Mouse (Mus musculus) heart, embryonic 11.5 days (tissue): ENCODE data around the gene P3h4. TPM values are rescaled to one million over a fixed set of nuclear protein-coding genes. Genes with fewer than 3 reads are reported as not detected.

Experiments
- ATAC-seq: fragments of 200-750 bp; cut with Nextera tagmentation; replicated peaks from 2 replicates; pipeline ENCODE4 v1.8.0; 2017; ENCODE audit warnings: moderate library complexity; ENCODE audit not compliant: insufficient number of reproducible peaks, low FRiP score, low TSS enrichment
- H3K27ac ChIP-seq: fragments of 300-500 bp; sonication (generic); 2 replicates; pipeline ENCODE4 v1.5.1; 2014; ENCODE audit warnings: mild to moderate bottlenecking, low read depth, low read length
- H3K27me3 ChIP-seq: fragments of 300-500 bp; sonication (generic); 2 replicates; pipeline ENCODE4 v1.6.1; 2014; ENCODE audit warnings: mild to moderate bottlenecking, low read length, mixed read lengths; ENCODE audit not compliant: control insufficient read depth, insufficient read depth
- H3K36me3 ChIP-seq: fragments of 300-500 bp; sonication (generic); 2 replicates; pipeline ENCODE4 v1.6.1; 2014; ENCODE audit warnings: mild to moderate bottlenecking, low read length, moderate library complexity, mixed read lengths; ENCODE audit not compliant: control insufficient read depth, insufficient read depth
- H3K4me1 ChIP-seq: fragments of 300-500 bp; sonication (generic); 2 replicates; pipeline ENCODE4 v1.6.1; 2014; ENCODE audit warnings: low read length; ENCODE audit not compliant: control insufficient read depth, insufficient read depth
- H3K4me2 ChIP-seq: fragments of 300-500 bp; sonication (generic); 2 replicates; pipeline ENCODE4 v1.6.1; 2014; ENCODE audit warnings: mild to moderate bottlenecking, moderate library complexity
- H3K4me3 ChIP-seq: fragments of 300-500 bp; sonication (generic); 2 replicates; pipeline ENCODE4 v1.5.1; 2014; ENCODE audit warnings: low read depth, low read length
- H3K9ac ChIP-seq: fragments of 300-500 bp; sonication (generic); 2 replicates; pipeline ENCODE4 v1.6.1; 2014; ENCODE audit warnings: mild to moderate bottlenecking, low read depth, low read length, moderate library complexity
- H3K9me3 ChIP-seq: fragments of 300-500 bp; sonication (generic); replicated peaks from 2 replicates; pipeline ENCODE4 v1.6.1; 2016; ENCODE audit warnings: low read length; ENCODE audit not compliant: control insufficient read depth
- WGBS: fragments of 180-500 bp; shearing (Covaris S2); extraction: QIAGEN DNeasy Blood & Tissue Kit; methylation state at CpG from one replicate; pipeline ENCODE4 v1.1.7; 2014; ENCODE audit not compliant: insufficient replicate concordance; 5-methylcytosine and 5-hydroxymethylcytosine counted together
- polyA plus RNA-seq: library from polyadenylated mRNA; unstranded; fragments of >200 nt; fragmentation: Nextera tagmentation; extraction: Ambion mirVana; gene quantifications from 2 replicates; pipeline ENCODE4 v1.2.1, GENCODE M21; 2014

The P3h4 gene
- 67.2 and 70.6 TPM in 2 replicates for polyA plus RNA-seq

- Histone ChIP-seq H3K27me3 (no peaks in the 10 kb centered on the region), H3K4me1 (peaks cover 37% of the 10 kb centered on the region), H3K4me3 (peak within 1 kb of the TSS; percentile 82), H3K36me3 (peaks cover 9% of the 10 kb centered on the region), H3K9me3 (no peaks in the 10 kb centered on the region), H3K9ac (peak within 1 kb of the TSS; percentile 90), H3K4me2 (peak within 1 kb of the TSS; percentile 94), H3K27ac (peak within 1 kb of the TSS; percentile 95)
- ATAC-seq: peak; percentile 87
- under 1% methylated on average over 84 of the region's 93 CpGs for WGBS
Observed at GRCm38 (mm10) chr11:100414021-100414913, at the start of gene P3h4. P3h4 (minus strand) TSS chr11:100414836.

- H3K9ac ChIP-seq: no peak overlapping the region
- 89% methylated on average over 10 of the region's 10 CpGs for WGBS
Observed at GRCm38 (mm10) chr11:100462699-100463098, 48.1 kb upstream of the P3h4 start.

GRCm38 (mm10) chr11:100457711-100458110 is 43.1 kb upstream of the P3h4 start:
- no peaks in the 10 kb centered on the region for H3K4me1 ChIP-seq
- H3K9ac ChIP-seq: no peak overlapping the region
- H3K4me3 ChIP-seq: no peak overlapping the region
- ATAC-seq: no peak
- peaks cover 5% of the 10 kb centered on the region for H3K36me3 ChIP-seq
- H3K9me3 ChIP-seq: no peaks in the 10 kb centered on the region
- no peaks in the 10 kb centered on the region for H3K27me3 ChIP-seq
- H3K27ac ChIP-seq: no peak overlapping the region
- WGBS: 85% methylated on average over 5 of the region's 5 CpGs
- H3K4me2 ChIP-seq: no peak overlapping the region

More at GRCm38 (mm10) chr11:100462699-100463098, 48.1 kb upstream of the P3h4 start:
- H3K36me3 ChIP-seq: peaks cover 5% of the 10 kb centered on the region
- no peaks in the 10 kb centered on the region for H3K9me3 ChIP-seq
- ATAC-seq: no peak
- no peaks in the 10 kb centered on the region for H3K27me3 ChIP-seq
- no peak overlapping the region for H3K4me2 ChIP-seq
- no peak overlapping the region for H3K27ac ChIP-seq
- H3K4me1 ChIP-seq: 0 out of 2 replicates have a peak, but pooled peaks cover 3% of the 10 kb centered on the region
- H3K4me3 ChIP-seq: no peak overlapping the region

- ATAC-seq: no peak
- 69% methylated on average over 4 of the region's 4 CpGs for WGBS
- H3K27ac ChIP-seq: no peak overlapping the region
- H3K4me1 ChIP-seq: no peaks in the 10 kb centered on the region
- H3K9ac ChIP-seq: no peak overlapping the region
- no peak overlapping the region for H3K4me3 ChIP-seq
- no peaks in the 10 kb centered on the region for H3K27me3 ChIP-seq
- peaks cover 5% of the 10 kb centered on the region for H3K36me3 ChIP-seq
- no peak overlapping the region for H3K4me2 ChIP-seq
- no peaks in the 10 kb centered on the region for H3K9me3 ChIP-seq
Observed at GRCm38 (mm10) chr11:100457247-100457646, 42.6 kb upstream of the P3h4 start.

- WGBS: 87% methylated on average over 6 of the region's 6 CpGs
- H3K27me3 ChIP-seq: no peaks in the 10 kb centered on the region
- H3K4me3 ChIP-seq: no peak overlapping the region
- H3K9ac ChIP-seq: no peak overlapping the region
- no peak overlapping the region for H3K27ac ChIP-seq
- H3K4me1 ChIP-seq: peaks cover 8% of the 10 kb centered on the region
- no peak overlapping the region for H3K4me2 ChIP-seq
- ATAC-seq: no peak
- peaks cover 3% of the 10 kb centered on the region; the same call in 1 of the 2 replicates for H3K36me3 ChIP-seq
- H3K9me3 ChIP-seq: no peaks in the 10 kb centered on the region
Observed at GRCm38 (mm10) chr11:100442625-100443024, 28.0 kb upstream of the P3h4 start.

- peak within 1 kb of the TSS; percentile 66 for H3K4me3 ChIP-seq
- H3K27me3 ChIP-seq: no peaks in the 10 kb centered on the region
- H3K4me2 ChIP-seq: peak within 1 kb of the TSS; percentile 67
- peak within 1 kb of the TSS; percentile 77 for H3K9ac ChIP-seq
- 0 out of 2 replicates have a peak within 1 kb of the TSS, but pooled peaks have one; percentile 8 for H3K27ac ChIP-seq
- H3K9me3 ChIP-seq: no peaks in the 10 kb centered on the region
- 77% methylated on average over 8 of the region's 8 CpGs for WGBS
- H3K36me3 ChIP-seq: peaks cover 9% of the 10 kb centered on the region
- ATAC-seq: no peak
- peaks cover 8% of the 10 kb centered on the region for H3K4me1 ChIP-seq
Observed at GRCm38 (mm10) chr11:100441797-100442196, 27.2 kb upstream of the P3h4 start, which contains the start of the genes Nt5c3b and Klhl10. Nt5c3b (minus strand) TSS chr11:100441808. Klhl10 (plus strand) TSS chr11:100441917.

- no peaks in the 10 kb centered on the region for H3K27me3 ChIP-seq
- peaks cover 14% of the 10 kb centered on the region for H3K36me3 ChIP-seq
- H3K9ac ChIP-seq: peak overlapping the region; percentile 77
- H3K9me3 ChIP-seq: no peaks in the 10 kb centered on the region
- peaks cover 8% of the 10 kb centered on the region for H3K4me1 ChIP-seq
- H3K4me3 ChIP-seq: peak overlapping the region; percentile 66
- ATAC-seq: peak; percentile 90
- H3K4me2 ChIP-seq: peak overlapping the region; percentile 67
- 0 out of 2 replicates have a peak overlapping the region, but pooled peaks have one; percentile 8 for H3K27ac ChIP-seq
- 2% methylated on average over 52 of the region's 52 CpGs for WGBS
Observed at GRCm38 (mm10) chr11:100440691-100441522, 26.3 kb upstream of the P3h4 start.

- H3K9me3 ChIP-seq: no peaks in the 10 kb centered on the region
- no peak overlapping the region for H3K9ac ChIP-seq
- 80% methylated on average over 1 of the region's 1 CpGs for WGBS
- H3K36me3 ChIP-seq: peaks cover 20% of the 10 kb centered on the region
- H3K27ac ChIP-seq: no peak overlapping the region
- peaks cover 8% of the 10 kb centered on the region for H3K4me1 ChIP-seq
- no peak overlapping the region for H3K4me2 ChIP-seq
- H3K27me3 ChIP-seq: no peaks in the 10 kb centered on the region
- ATAC-seq: no peak
- no peak overlapping the region for H3K4me3 ChIP-seq
Observed at GRCm38 (mm10) chr11:100437901-100438300, 23.3 kb upstream of the P3h4 start.
